Mouse (Mus musculus) adrenal gland, adult 18-20 months (tissue): ENCODE results near the gene Rasl10a. TPM values are rescaled to one million over a fixed set of nuclear protein-coding genes. Genes with fewer than 3 reads are reported as not detected.

Experiments used
- microRNA-seq, 2 experiments: library from miRNA; unstranded; fragments of <30 nt; microRNA quantifications; one replicate each; pipeline ENCODE4 v1.2.0; 2021; ENCODE audit warnings: borderline number of aligned reads in 2 of 2
- total RNA-seq, 2 experiments: library from RNA; stranded (reverse); gene quantifications; 1 replicate in 1 of 2; 2 replicates in 1 of 2; pipeline ENCODE4 v1.2.3; 2021

Gene Rasl10a
- total RNA-seq, 2 experiments from 2014 or later, result 0.46 TPM; not detected in 1

Small RNAs within 50 kb of the gene (microRNA-seq; reads per million reads assigned to microRNA genes)
- 0 reads per million in 2 experiments for gene Gm47296

Other genes starting within 250 kb of the Rasl10a start
- 100 to 1,000 TPM in 1 of 2 experiments, 10 to 100 TPM in 1; 63.4 to 136 TPM for gene Nf2, start 208.6 kb upstream of the Rasl10a start, total RNA-seq
- 10 to 100 TPM; 33.3 to 37.6 TPM for gene Nipsnap1, start 184.2 kb upstream of the Rasl10a start, total RNA-seq
- gene Thoc5, start 162.8 kb upstream of the Rasl10a start, total RNA-seq, result 10 to 100 TPM; 27.9 to 28.0 TPM
- gene Nefh, start 110.1 kb upstream of the Rasl10a start, total RNA-seq, result 1 to 10 TPM; 1.9 to 2.7 TPM
- gene Ap1b1, start 71.3 kb upstream of the Rasl10a start, total RNA-seq, result 10 to 100 TPM; 54.3 to 73.9 TPM
- 10 to 100 TPM; 45.2 to 49.9 TPM for gene Gas2l1, start 7.2 kb downstream of the Rasl10a start, total RNA-seq
- 10 to 100 TPM; 16.3 to 19.5 TPM for gene Rhbdd3, start 40.8 kb downstream of the Rasl10a start, total RNA-seq
- gene Ewsr1, start 41.1 kb downstream of the Rasl10a start, total RNA-seq, result 100 to 1,000 TPM; 211 to 300 TPM
- gene Emid1, start 94.1 kb downstream of the Rasl10a start, total RNA-seq, result 1 to 10 TPM; 2.2 to 3.4 TPM
- gene Kremen1, start 203.4 kb downstream of the Rasl10a start, total RNA-seq, result 10 to 100 TPM; 17.2 to 19.1 TPM